Comparison of ENCODE assay signal across 25 mouse cellular contexts in the genomic region with DNA sequence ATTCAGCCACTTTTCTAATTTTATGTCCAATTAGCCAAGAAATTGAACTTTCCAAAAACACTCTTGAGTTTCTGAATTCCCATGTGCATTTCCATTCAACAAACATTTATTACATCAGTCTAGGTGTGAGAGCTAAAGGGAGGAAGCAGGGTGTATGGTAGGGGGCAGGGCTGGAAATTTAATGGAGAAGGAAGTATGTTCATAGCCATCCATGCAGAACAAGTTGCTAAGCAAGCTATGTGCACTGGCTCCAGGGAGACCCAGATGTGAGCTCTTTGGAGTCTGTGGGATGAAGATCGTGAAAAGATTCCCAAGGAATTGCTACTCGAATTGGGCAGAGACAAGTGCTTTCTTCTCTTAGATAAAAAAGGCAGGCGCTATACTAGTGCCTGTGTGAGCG.
DNase-seq lines count a peak whose midpoint lies in the region; ATAC-seq and TF ChIP-seq lines count a peak whose summit lies in the region.
"Had no signal": no experiment of that assay in that cellular context is flagged by ENCODE, and none has a peak within 500 bp of the region (broad histone marks: within the 10 kb centered on the region; RNA-seq: fewer than 3 reads in every experiment).

No protein-coding gene starts in this region.

- no peak overlapping the region for H3K9ac ChIP-seq in forebrain, embryonic 14.5 days (ENCODE audit: low read length)
- no peak overlapping the region for H3K9ac ChIP-seq in forebrain, embryonic 13.5 days
- H3K9ac ChIP-seq in kidney, embryonic 15.5 days = no peak overlapping the region
- no peak overlapping the region for H3K9ac ChIP-seq in limb, embryonic 12.5 days (replicated peaks)
- H3K9ac ChIP-seq in intestine, embryonic 15.5 days = no peak overlapping the region
- H3K9ac ChIP-seq: embryonic facial prominence, embryonic 13.5 days; embryonic facial prominence, embryonic 15.5 days; forebrain, embryonic 12.5 days had no signal

- H3K4me3 ChIP-seq in forebrain, embryonic 14.5 days (ENCODE audit: low read depth, low read length) = no peak overlapping the region
- H3K4me3 ChIP-seq in forebrain, embryonic 13.5 days = no peak overlapping the region
- no peak overlapping the region for H3K4me3 ChIP-seq in kidney, embryonic 15.5 days (replicated peaks)
- H3K4me3 ChIP-seq in limb, embryonic 12.5 days (replicated peaks) = no peak overlapping the region
- no peak overlapping the region for H3K4me3 ChIP-seq in limb, embryonic 10.5 days
- peak overlapping the region; percentile 17; the same call in 1 of the 2 replicates for H3K4me3 ChIP-seq in E14TG2a.4 (replicated peaks; ENCODE audit: low read length)
- no peak overlapping the region for H3K4me3 ChIP-seq in intestine, embryonic 15.5 days (replicated peaks)
- H3K4me3 ChIP-seq: embryonic facial prominence, embryonic 13.5 days; embryonic facial prominence, embryonic 15.5 days; erythroblast, embryonic 14.5 days; forebrain, embryonic 10.5 days; forebrain, embryonic 12.5 days had no signal

- WGBS in forebrain, embryonic 14.5 days = 73% methylated on average over 4 of the region's 4 CpGs
- 63% methylated on average over 4 of the region's 4 CpGs for WGBS in forebrain, embryonic 13.5 days
- 82% methylated on average over 4 of the region's 4 CpGs for whole genome bisulfite sequencing in kidney, embryonic 15.5 days
- 69% methylated on average over 4 of the region's 4 CpGs for WGBS in limb, embryonic 12.5 days
- 90% methylated on average over 4 of the region's 4 CpGs for WGBS in limb, embryonic 10.5 days
- 85% methylated on average over 4 of the region's 4 CpGs for WGBS in intestine, embryonic 15.5 days

- no peak for TF ChIP-seq CTCF in E14TG2a.4 (conservative IDR thresholded peaks at IDR 0.05; ENCODE audit: low read length)

- ATAC-seq in forebrain, embryonic 14.5 days = peak; percentile 26; the same call in 1 of the 2 replicates
- no peak for ATAC-seq in forebrain, embryonic 13.5 days
- peak; percentile 60; the same call in 1 of the 2 replicates for ATAC-seq in kidney, embryonic 15.5 days (replicated peaks; ENCODE audit: low FRiP score)
- no peak for ATAC-seq in limb, embryonic 12.5 days (ENCODE audit: insufficient number of reproducible peaks, insufficient read depth, low FRiP score, low TSS enrichment, low read depth)
- no peak for ATAC-seq in intestine, embryonic 15.5 days
- ATAC-seq: CD4-positive, CD25-positive, alpha-beta regulatory T cell, adult 4 months had no signal

- no peak overlapping the region for H3K27ac ChIP-seq in forebrain, embryonic 14.5 days (ENCODE audit: low read depth, low read length)
- H3K27ac ChIP-seq in forebrain, embryonic 13.5 days = no peak overlapping the region
- H3K27ac ChIP-seq in kidney, embryonic 15.5 days = no peak overlapping the region
- peak overlapping the region; percentile 35; the same call in 1 of the 2 replicates for H3K27ac ChIP-seq in limb, embryonic 12.5 days
- no peak overlapping the region for H3K27ac ChIP-seq in limb, embryonic 10.5 days
- H3K27ac ChIP-seq in intestine, embryonic 15.5 days = no peak overlapping the region
- H3K27ac ChIP-seq: embryonic facial prominence, embryonic 13.5 days; embryonic facial prominence, embryonic 15.5 days; forebrain, embryonic 10.5 days; forebrain, embryonic 12.5 days had no signal

- no peaks in the 10 kb centered on the region for H3K9me3 ChIP-seq in forebrain, embryonic 14.5 days (replicated peaks; ENCODE audit: control insufficient read depth, low read length)
- no peaks in the 10 kb centered on the region for H3K9me3 ChIP-seq in forebrain, embryonic 13.5 days (replicated peaks)
- H3K9me3 ChIP-seq in kidney, embryonic 15.5 days (replicated peaks) = no peaks in the 10 kb centered on the region
- H3K9me3 ChIP-seq in limb, embryonic 12.5 days = no peaks in the 10 kb centered on the region
- H3K9me3 ChIP-seq in limb, embryonic 10.5 days (replicated peaks) = no peaks in the 10 kb centered on the region
- H3K9me3 ChIP-seq in E14TG2a.4 (ENCODE audit: low read length) = no peaks in the 10 kb centered on the region
- H3K9me3 ChIP-seq in intestine, embryonic 15.5 days = no peaks in the 10 kb centered on the region
- H3K9me3 ChIP-seq: embryonic facial prominence, embryonic 13.5 days; embryonic facial prominence, embryonic 15.5 days; forebrain, embryonic 10.5 days; forebrain, embryonic 12.5 days had no signal

- H3K27me3 ChIP-seq in forebrain, embryonic 14.5 days (replicated peaks; ENCODE audit: control insufficient read depth, insufficient read depth, low read length) = no peaks in the 10 kb centered on the region
- H3K27me3 ChIP-seq in forebrain, embryonic 13.5 days = no peaks in the 10 kb centered on the region
- no peaks in the 10 kb centered on the region for H3K27me3 ChIP-seq in kidney, embryonic 15.5 days
- 0 out of 2 replicates have a peak, but pooled peaks cover 3% of the 10 kb centered on the region for H3K27me3 ChIP-seq in limb, embryonic 12.5 days
- H3K27me3 ChIP-seq in limb, embryonic 10.5 days (ENCODE audit: low read depth, poor library complexity, severe bottlenecking) = no peaks in the 10 kb centered on the region
- H3K27me3 ChIP-seq in E14TG2a.4 (ENCODE audit: insufficient read depth, low read length) = no peaks in the 10 kb centered on the region
- H3K27me3 ChIP-seq in intestine, embryonic 15.5 days (replicated peaks) = no peaks in the 10 kb centered on the region
- H3K27me3 ChIP-seq: CH12.LX; embryonic facial prominence, embryonic 13.5 days; embryonic facial prominence, embryonic 15.5 days; forebrain, embryonic 12.5 days had no signal

- H3K36me3 ChIP-seq in forebrain, embryonic 14.5 days (ENCODE audit: control insufficient read depth, insufficient read depth, low read length) = no peaks in the 10 kb centered on the region
- no peaks in the 10 kb centered on the region for H3K36me3 ChIP-seq in forebrain, embryonic 13.5 days (ENCODE audit: poor library complexity, severe bottlenecking)
- no peaks in the 10 kb centered on the region for H3K36me3 ChIP-seq in kidney, embryonic 15.5 days
- no peaks in the 10 kb centered on the region for H3K36me3 ChIP-seq in limb, embryonic 12.5 days
- H3K36me3 ChIP-seq in limb, embryonic 10.5 days = no peaks in the 10 kb centered on the region
- no peaks in the 10 kb centered on the region for H3K36me3 ChIP-seq in E14TG2a.4 (ENCODE audit: insufficient read depth, low read length)
- H3K36me3 ChIP-seq in intestine, embryonic 15.5 days = no peaks in the 10 kb centered on the region
- H3K36me3 ChIP-seq: embryonic facial prominence, embryonic 13.5 days; embryonic facial prominence, embryonic 15.5 days; forebrain, embryonic 10.5 days; forebrain, embryonic 12.5 days had no signal

- H3K4me2 ChIP-seq in forebrain, embryonic 14.5 days (ENCODE audit: low read length) = no peak overlapping the region
- H3K4me2 ChIP-seq in forebrain, embryonic 13.5 days = no peak overlapping the region
- H3K4me2 ChIP-seq in kidney, embryonic 15.5 days = no peak overlapping the region
- no peak overlapping the region for H3K4me2 ChIP-seq in limb, embryonic 12.5 days
- H3K4me2 ChIP-seq in intestine, embryonic 15.5 days (replicated peaks) = no peak overlapping the region
- H3K4me2 ChIP-seq: embryonic facial prominence, embryonic 13.5 days; embryonic facial prominence, embryonic 15.5 days; forebrain, embryonic 12.5 days had no signal

- no peak for DNase-seq in forebrain, embryonic 14.5 days (ENCODE audit: low spot score)
- no peak for DNase-seq in kidney, postnatal 25 days
- DNase-seq in limb, embryonic 10.5 days (ENCODE audit: low spot score) = no peak
- DNase-seq: adrenal gland, adult 2 months; adrenal gland, postnatal 10 days; adrenal gland, postnatal 25 days; B cell, adult 2 months; cerebellum, adult 11 months; cerebellum, adult 18-20 months; cerebellum, adult 8-10 months; cerebellum, adult 9-11 months; cerebellum, postnatal 36 days; embryo, embryonic 11 days had no signal

- peaks cover 6% of the 10 kb centered on the region; the same call in 1 of the 2 replicates for H3K4me1 ChIP-seq in forebrain, embryonic 14.5 days (ENCODE audit: control insufficient read depth, insufficient read depth, low read length)
- H3K4me1 ChIP-seq in forebrain, embryonic 13.5 days = peaks cover 14% of the 10 kb centered on the region
- 0 out of 2 replicates have a peak, but pooled peaks cover 5% of the 10 kb centered on the region for H3K4me1 ChIP-seq in kidney, embryonic 15.5 days
- H3K4me1 ChIP-seq in limb, embryonic 12.5 days (replicated peaks) = peaks cover 25% of the 10 kb centered on the region
- peaks cover 7% of the 10 kb centered on the region; the same call in 1 of the 2 replicates for H3K4me1 ChIP-seq in limb, embryonic 10.5 days
- peaks cover 9% of the 10 kb centered on the region; the same call in 1 of the 2 replicates for H3K4me1 ChIP-seq in E14TG2a.4 (replicated peaks; ENCODE audit: low read depth, low read length)
- 0 out of 2 replicates have a peak, but pooled peaks cover 2% of the 10 kb centered on the region for H3K4me1 ChIP-seq in intestine, embryonic 15.5 days (replicated peaks)
- H3K4me1 ChIP-seq: embryonic facial prominence, embryonic 13.5 days had no signal

Comparison
In these comparisons a context has a peak if more than half of its experiments do, and no peak if none do; other contexts are left out.
1. ATAC-seq: peak in forebrain, embryonic 14.5 days (single experiment) and kidney, embryonic 15.5 days (single experiment); none in forebrain, embryonic 13.5 days (single experiment), limb, embryonic 12.5 days (single experiment) and intestine, embryonic 15.5 days (single experiment).